Mouse (Mus musculus) limb, embryonic 15.5 days (tissue): ENCODE measurements around the gene Olfr452. TPM values are rescaled to one million over a fixed set of nuclear protein-coding genes. Genes with fewer than 3 reads are reported as not detected.

Experiments
- polyA plus RNA-seq: library from polyadenylated mRNA; unstranded; fragments of >200 nt; fragmentation: Nextera tagmentation; extraction: Ambion mirVana; gene quantifications from 2 replicates; pipeline ENCODE4 v1.2.1, GENCODE M21; 2015

Gene Olfr452
- polyA plus RNA-seq, 1 experiment from 2014 or later, result not detected

Other genes with a start within 250 kb of the Olfr452 start
- not detected in 2 replicates for gene Olfr455, start 237.5 kb upstream of the Olfr452 start, polyA plus RNA-seq
- gene Tcaf3, start 187.4 kb upstream of the Olfr452 start, polyA plus RNA-seq, result not detected in 2 replicates
- 5.0 and 5.2 TPM in 2 replicates for gene Tcaf2, start 139.8 kb upstream of the Olfr452 start, polyA plus RNA-seq
- gene Tcaf1, start 75.0 kb upstream of the Olfr452 start, polyA plus RNA-seq, result 63.7 and 64.5 TPM in 2 replicates
- gene Olfr453, start 45.7 kb upstream of the Olfr452 start, polyA plus RNA-seq, result not detected in 2 replicates
- not detected in 2 replicates for gene Olfr38, start 28.7 kb upstream of the Olfr452 start, polyA plus RNA-seq
- gene Olfr450, start 26.8 kb downstream of the Olfr452 start, polyA plus RNA-seq, result not detected in 2 replicates
- not detected in 2 replicates for gene Olfr449, start 49.3 kb downstream of the Olfr452 start, polyA plus RNA-seq
- gene Olfr448, start 105.3 kb downstream of the Olfr452 start, polyA plus RNA-seq, result not detected in 2 replicates
- gene Olfr447, start 123.8 kb downstream of the Olfr452 start, polyA plus RNA-seq, result not detected in 2 replicates
- not detected in 2 replicates for gene Olfr446, start 136.3 kb downstream of the Olfr452 start, polyA plus RNA-seq
- gene Olfr444, start 164.0 kb downstream of the Olfr452 start, polyA plus RNA-seq, result not detected in 2 replicates